Mouse (Mus musculus) CH12.LX (cell line): ENCODE measurements at regions not wholly inside any gene's neighbourhood (a gene's known extent, or its start where the extent isn't known, plus 50 kb on each side); places are given as distances from the start of the nearest gene placed in this dataset.

Source experiments
- DNase-seq: peaks from one replicate; pipeline ENCODE4 v3.0.0-alpha.2; 2013; ENCODE audit errors: extremely low read depth
- H3K27ac ChIP-seq: 2 replicates; pipeline ENCODE4 v1.5.1; 2012; ENCODE audit warnings: low read depth, mild to moderate bottlenecking, control low read depth, moderate library complexity; ENCODE audit not compliant: insufficient read depth
- H3K27me3 ChIP-seq: replicated peaks from 2 replicates; pipeline ENCODE3; 2012; ENCODE audit warnings: inconsistent platforms
- H3K36me3 ChIP-seq, 2 experiments: replicated peaks in 1 of 2; 2 replicates each; pipeline versions ENCODE3 to v1.6.1; 2012; ENCODE audit warnings: inconsistent platforms in 1 of 2, low read length in 1 of 2, mild to moderate bottlenecking in 1 of 2, mixed read lengths in 1 of 2, moderate library complexity in 1 of 2; ENCODE audit not compliant: control insufficient read depth in 1 of 2, insufficient read depth in 1 of 2
- H3K4me1 ChIP-seq, 2 experiments: 2 replicates each; pipeline ENCODE4 v1.6.1; 2012; ENCODE audit warnings: inconsistent platforms in 1 of 2, moderate library complexity in 1 of 2; ENCODE audit not compliant: insufficient read depth in 2 of 2, control insufficient read depth in 1 of 2
- H3K4me2 ChIP-seq: 2 replicates; pipeline ENCODE4 v1.6.1; 2012; ENCODE audit warnings: low read depth, mild to moderate bottlenecking, control low read depth; ENCODE audit not compliant: poor library complexity, insufficient read depth, severe bottlenecking
- H3K4me3 ChIP-seq, 3 experiments: fragments of 150-350 bp in 1 of 3; sonication (generic) in 1 of 3; replicated peaks in 1 of 3; 2 replicates each; pipeline versions ENCODE3 to v1.5.1; 2011 to 2012; ENCODE audit warnings: low read depth in 2 of 3, low read length in 2 of 3, mild to moderate bottlenecking in 2 of 3, moderate library complexity in 2 of 3, control low read depth in 1 of 3, improper control_type of control experiment in 1 of 3, inconsistent platforms in 1 of 3, mixed read lengths in 1 of 3; ENCODE audit not compliant: poor library complexity in 1 of 3
- H3K79me2 ChIP-seq: replicated peaks from 2 replicates; pipeline ENCODE4 v1.6.1; 2012; ENCODE audit warnings: mild to moderate bottlenecking, moderate library complexity; ENCODE audit not compliant: control insufficient read depth, poor library complexity, insufficient read depth, severe bottlenecking; ENCODE audit errors: extremely low read depth
- H3K9ac ChIP-seq: 2 replicates; pipeline ENCODE4 v1.6.1; 2012; ENCODE audit warnings: low read depth, mild to moderate bottlenecking, control low read depth, moderate library complexity; ENCODE audit not compliant: insufficient read depth
- H3K9me3 ChIP-seq: replicated peaks from 2 replicates; pipeline ENCODE3; 2012; ENCODE audit warnings: low read length, inconsistent platforms, mixed read lengths
- CTCF ChIP-seq, 2 experiments: IDR thresholded peaks in 1 of 2; conservative IDR thresholded peaks in 1 of 2; 2 replicates each; pipeline ENCODE4 v1.5.1; 2011 to 2012; ENCODE audit warnings: low read depth in 2 of 2, low read length in 2 of 2, improper control_type of control experiment in 1 of 2, inconsistent platforms in 1 of 2, mild to moderate bottlenecking in 1 of 2, moderate library complexity in 1 of 2
- E2F4 ChIP-seq: IDR thresholded peaks from 2 replicates; pipeline ENCODE4 v1.6.1; 2011; ENCODE audit warnings: low read depth, low read length, improper control_type of control experiment; ENCODE audit not compliant: insufficient replicate concordance
- ELF1 ChIP-seq: IDR thresholded peaks from 2 replicates; pipeline ENCODE4 v1.6.1; 2014; ENCODE audit warnings: low read depth, mild to moderate bottlenecking, inconsistent platforms, low read length, improper control_type of control experiment
- HCFC1 ChIP-seq: IDR thresholded peaks from 2 replicates; pipeline ENCODE4 v1.6.1; 2012; ENCODE audit warnings: low read depth, mild to moderate bottlenecking, inconsistent platforms, low read length, improper control_type of control experiment
- JUND ChIP-seq: conservative IDR thresholded peaks from 2 replicates; pipeline ENCODE4 v1.6.1; 2011; ENCODE audit warnings: low read depth, low read length, improper control_type of control experiment
- MAX ChIP-seq: IDR thresholded peaks from 2 replicates; pipeline ENCODE4 v1.6.1; 2011; ENCODE audit warnings: low read length, improper control_type of control experiment
- MXI1 ChIP-seq: IDR thresholded peaks from 2 replicates; pipeline ENCODE4 v1.6.1; 2011; ENCODE audit warnings: mild to moderate bottlenecking, low read depth, low read length, improper control_type of control experiment
- MYC ChIP-seq: IDR thresholded peaks from 2 replicates; pipeline ENCODE4 v1.6.1; 2011; ENCODE audit warnings: low read depth, mild to moderate bottlenecking, improper control_type of control experiment, low read length
- NELFE ChIP-seq: IDR thresholded peaks from 2 replicates; pipeline ENCODE4 v1.6.1; 2011; ENCODE audit warnings: low read depth, low read length, improper control_type of control experiment
- NRF1 ChIP-seq: IDR thresholded peaks from 2 replicates; pipeline ENCODE4 v1.6.1; 2014; ENCODE audit warnings: low read depth, mild to moderate bottlenecking, inconsistent platforms, low read length, improper control_type of control experiment, moderate library complexity
- POLR2A ChIP-seq: IDR thresholded peaks from 2 replicates; pipeline ENCODE4 v1.6.1; 2011; ENCODE audit warnings: low read depth, mild to moderate bottlenecking, improper control_type of control experiment, low read length
- RAD21 ChIP-seq: IDR thresholded peaks from 2 replicates; pipeline ENCODE4 v1.6.1; 2011; ENCODE audit warnings: low read depth, mild to moderate bottlenecking, low read length, improper control_type of control experiment, moderate library complexity
- RCOR1 ChIP-seq: conservative IDR thresholded peaks from 2 replicates; pipeline ENCODE4 v1.6.1; 2012; ENCODE audit warnings: low read depth, mild to moderate bottlenecking, inconsistent platforms, low read length, improper control_type of control experiment
- SIN3A ChIP-seq: IDR thresholded peaks from 2 replicates; pipeline ENCODE4 v1.6.1; 2012; ENCODE audit warnings: low read length, improper control_type of control experiment, inconsistent platforms
- SMC3 ChIP-seq: IDR thresholded peaks from 2 replicates; pipeline ENCODE4 v1.6.1; 2011; ENCODE audit warnings: low read depth, low read length, improper control_type of control experiment
- UBTF ChIP-seq: IDR thresholded peaks from 2 replicates; pipeline ENCODE4 v1.6.1; 2012; ENCODE audit warnings: low read depth, mild to moderate bottlenecking, inconsistent platforms, low read length, improper control_type of control experiment, moderate library complexity
- ZC3H11A ChIP-seq: IDR thresholded peaks from 2 replicates; pipeline ENCODE4 v1.6.1; 2012; ENCODE audit warnings: low read depth, mild to moderate bottlenecking, inconsistent platforms, low read length, improper control_type of control experiment
- ZKSCAN1 ChIP-seq: IDR thresholded peaks from 2 replicates; pipeline ENCODE4 v1.6.1; 2012; ENCODE audit warnings: low read depth, inconsistent platforms, low read length, improper control_type of control experiment, borderline replicate concordance
- dilution Hi-C: fragments of 300-500 bp; cut with MboI; formaldehyde crosslinking; loops from 2 replicates; pipeline ENCODE4 v1.14.3; 2020; ENCODE audit warnings: low sequenced_read_pairs; ENCODE audit not compliant: extremely low pct_unique_long_range_greater_than_20kb, extremely low pct_ligation_motif_present
- in situ Hi-C: fragments of 300-500 bp; cut with MboI; formaldehyde crosslinking; loops from 3 replicates; pipeline ENCODE4 v1.14.3; 2019; ENCODE audit warnings: low sequenced_read_pairs, low pct_ligation_motif_present, low pct_unique_long_range_greater_than_20kb, mixed read lengths

- H3K9me3 ChIP-seq: no peaks in the 10 kb centered on the region
- H3K4me1 ChIP-seq: no peaks in the 10 kb centered on the region
- in situ Hi-C loops: no loop called here
- no peaks in the 10 kb centered on the region for H3K27me3 ChIP-seq
- H3K36me3 ChIP-seq: no peaks in the 10 kb centered on the region
- TF ChIP-seq CTCF (conservative IDR thresholded peaks at IDR 0.05 in 1 of 2, IDR thresholded peaks at IDR 0.05 in 1 of 2; ENCODE audit: low read depth in 2 of 2, low read length in 2 of 2) (peak; percentile 17 to 51; a peak in 2 of 4 replicates), E2F4 (no peak), SMC3 (peak; percentile 35), RAD21 (peak; percentile 0)
- TF ChIP-seq, all 38 proteins: peak for 3
- no peak overlapping the region for H3K4me3 ChIP-seq
- dilution Hi-C loops: no loop called here
- H3K4me2 ChIP-seq: no peak overlapping the region
- H3K9ac ChIP-seq: no peak overlapping the region
- DNase-seq: no peak
- H3K79me2 ChIP-seq: no peaks in the 10 kb centered on the region
- H3K27ac ChIP-seq: no peak overlapping the region
These were observed 178.4 kb upstream of the Ttc29 start for GRCm38 (mm10) chr8:78034687-78035086.

- Histone ChIP-seq H3K4me3 (no peak overlapping the region), H3K4me2 (no peak overlapping the region), H3K9me3 (no peaks in the 10 kb centered on the region), H3K4me1 (no peaks in the 10 kb centered on the region), H3K27ac (no peak overlapping the region), H3K79me2 (no peaks in the 10 kb centered on the region), H3K9ac (no peak overlapping the region)
- dilution Hi-C loops (no loop called here), in situ Hi-C loops (no loop called here)
- no peak for DNase-seq
- TF ChIP-seq ZC3H11A (no peak), POLR2A (no peak), MYC (no peak), RCOR1 (no peak), MAX (no peak), ZKSCAN1 (no peak), UBTF (no peak), RAD21 (no peak), SIN3A (no peak), NELFE (no peak), JUND (no peak), MXI1 (no peak), NRF1 (no peak), E2F4 (no peak), ELF1 (no peak), HCFC1 (no peak)
- TF ChIP-seq, all 38 proteins: peak for 0
- Histone ChIP-seq H3K36me3 (no peaks in the 10 kb centered on the region), H3K27me3 (no peaks in the 10 kb centered on the region)
These were observed 175.9 kb upstream of the Ttc29 start for GRCm38 (mm10) chr8:78037218-78037617.
